Mouse (Mus musculus): ENCODE measurements around the gene Cd63.

The Cd63 gene

GRCm38 (mm10) chr10:128904812-128905211, 4.0 kb downstream of the Cd63 start:
- no peak for DNase-seq (ENCODE audit: low read depth, low spot score)

- no peak for DNase-seq (ENCODE audit: low read depth, low spot score)
Observed at GRCm38 (mm10) chr10:128908778-128909448, 8.1 kb downstream of the Cd63 start.

- no peak for DNase-seq (ENCODE audit: low read depth, low spot score)
Observed at GRCm38 (mm10) chr10:128909567-128910028, 8.8 kb downstream of the Cd63 start.

- no peak for DNase-seq (ENCODE audit: low read depth, low spot score)
Observed at GRCm38 (mm10) chr10:128910066-128910841, 9.5 kb downstream of the Cd63 start.

GRCm38 (mm10) chr10:128911430-128911829, 10.6 kb downstream of the Cd63 start:
- no peak for DNase-seq (ENCODE audit: low read depth, low spot score)

GRCm38 (mm10) chr10:128912268-128912667, 11.5 kb downstream of the Cd63 start:
- DNase-seq (ENCODE audit: low read depth, low spot score): no peak

- no peak for DNase-seq (ENCODE audit: low read depth, low spot score)
Observed at GRCm38 (mm10) chr10:128912791-128913190, 12.0 kb downstream of the Cd63 start.

- peak; percentile 90 for DNase-seq (ENCODE audit: low read depth, low spot score)
Observed at GRCm38 (mm10) chr10:128913219-128913618, 12.4 kb downstream of the Cd63 start.

- no peak for DNase-seq (ENCODE audit: low read depth, low spot score)
Observed at GRCm38 (mm10) chr10:128913696-128914095, 12.9 kb downstream of the Cd63 start.

GRCm38 (mm10) chr10:128915550-128915949, 14.8 kb downstream of the Cd63 start:
- DNase-seq (ENCODE audit: low read depth, low spot score): no peak

GRCm38 (mm10) chr10:128916665-128917064, 15.9 kb downstream of the Cd63 start:
- no peak for DNase-seq (ENCODE audit: low read depth, low spot score)

- no peak for DNase-seq (ENCODE audit: low read depth, low spot score)
Observed at GRCm38 (mm10) chr10:128917400-128917799, 16.6 kb downstream of the Cd63 start.

GRCm38 (mm10) chr10:128918246-128918645, 17.5 kb downstream of the Cd63 start:
- DNase-seq (ENCODE audit: low read depth, low spot score): no peak

- no peak for DNase-seq (ENCODE audit: low read depth, low spot score)
Observed at GRCm38 (mm10) chr10:128919203-128919631, 18.4 kb downstream of the Cd63 start.

GRCm38 (mm10) chr10:128919966-128920365, 19.2 kb downstream of the Cd63 start:
- no peak for DNase-seq (ENCODE audit: low read depth, low spot score)

GRCm38 (mm10) chr10:128920736-128921161, 20.0 kb downstream of the Cd63 start:
- no peak for DNase-seq (ENCODE audit: low read depth, low spot score)

- no peak for DNase-seq (ENCODE audit: low read depth, low spot score)
Observed at GRCm38 (mm10) chr10:128921251-128921650, 20.5 kb downstream of the Cd63 start.

GRCm38 (mm10) chr10:128921883-128922821, 21.4 kb downstream of the Cd63 start:
- no peak for DNase-seq (ENCODE audit: low read depth, low spot score)

- DNase-seq (ENCODE audit: low read depth, low spot score): no peak
Observed at GRCm38 (mm10) chr10:128922822-128923012, 21.9 kb downstream of the Cd63 start, which contains the start of gene Rdh5. Gene Rdh5 (minus strand): TSS chr10:128922888.

GRCm38 (mm10) chr10:128923013-128923691, 22.4 kb downstream of the Cd63 start:
- DNase-seq (ENCODE audit: low read depth, low spot score): peak; percentile 92

- DNase-seq (ENCODE audit: low read depth, low spot score): no peak
Observed at GRCm38 (mm10) chr10:128923935-128924334, 23.1 kb downstream of the Cd63 start, which contains the start of gene Bloc1s1. Gene Bloc1s1 (minus strand): TSS chr10:128924035.
